Mouse (Mus musculus): ENCODE results near the gene Nox1. TPM values are rescaled to one million over a fixed set of nuclear protein-coding genes. Genes with fewer than 3 reads are reported as not detected.

Nox1 gene
- polyA plus RNA-seq, 1 experiment: 0.07 TPM

GRCm38 (mm10) chrX:134163484-134163883, 58.3 kb downstream of the Nox1 start:
- Histone ChIP-seq H3K4me1 (ENCODE audit: control insufficient read depth, insufficient read depth, insufficient read length) (peaks cover under 1% of the 10 kb centered on the region; the same call in 1 of the 2 replicates), H3K4me3 (ENCODE audit: extremely low read depth, insufficient read depth, insufficient read length) (peak overlapping the region; percentile 80), H3K27me3 (ENCODE audit: control insufficient read depth, insufficient read depth, low read length) (no peaks in the 10 kb centered on the region), H3K27ac (ENCODE audit: insufficient read depth, low read length) (peak overlapping the region; percentile 92), H3K36me3 (ENCODE audit: control insufficient read depth, insufficient read depth, low read length) (no peaks in the 10 kb centered on the region)
- 23% methylated on average over 4 of the region's 4 CpGs for WGBS
- peak in 1 of 2 experiments; percentile 9 for DNase-seq (ENCODE audit: low read depth in 1 of 2, low spot score in 2 of 2)
- TF ChIP-seq CTCF (IDR thresholded peaks at IDR 0.05; ENCODE audit: extremely low read depth, insufficient read depth, insufficient read length, insufficient replicate concordance): no peak
- no peak for TF ChIP-seq POLR2A (IDR thresholded peaks at IDR 0.05; ENCODE audit: low read depth, low read length)

GRCm38 (mm10) chrX:134162826-134163225, 58.9 kb downstream of the Nox1 start:
- Histone ChIP-seq H3K4me3 (ENCODE audit: extremely low read depth, insufficient read depth, insufficient read length) (peak overlapping the region; percentile 80), H3K27me3 (ENCODE audit: control insufficient read depth, insufficient read depth, low read length) (no peaks in the 10 kb centered on the region), H3K27ac (ENCODE audit: insufficient read depth, low read length) (peak overlapping the region; percentile 92), H3K36me3 (ENCODE audit: control insufficient read depth, insufficient read depth, low read length) (no peaks in the 10 kb centered on the region), H3K4me1 (ENCODE audit: control insufficient read depth, insufficient read depth, insufficient read length) (peaks cover 2% of the 10 kb centered on the region; the same call in 1 of the 2 replicates)
- TF ChIP-seq POLR2A (IDR thresholded peaks at IDR 0.05; ENCODE audit: low read depth, low read length) (0 out of 2 replicates have a peak, but pooled peaks have one; percentile 18), CTCF (IDR thresholded peaks at IDR 0.05; ENCODE audit: extremely low read depth, insufficient read depth, insufficient read length, insufficient replicate concordance) (no peak)
- peak in 1 of 2 experiments; percentile 49 for DNase-seq (ENCODE audit: low read depth in 1 of 2, low spot score in 2 of 2)
- 37% methylated on average over 11 of the region's 11 CpGs for WGBS

- Histone ChIP-seq H3K4me3 (ENCODE audit: extremely low read depth, insufficient read depth, insufficient read length) (peak within 1 kb of the TSS; percentile 80), H3K27me3 (ENCODE audit: control insufficient read depth, insufficient read depth, low read length) (no peaks in the 10 kb centered on the region), H3K4me1 (ENCODE audit: control insufficient read depth, insufficient read depth, insufficient read length) (peaks cover 2% of the 10 kb centered on the region; the same call in 1 of the 2 replicates), H3K27ac (ENCODE audit: insufficient read depth, low read length) (peak within 1 kb of the TSS; percentile 92), H3K36me3 (ENCODE audit: control insufficient read depth, insufficient read depth, low read length) (no peaks in the 10 kb centered on the region)
- WGBS: 60% methylated on average over 16 of the region's 16 CpGs
- TF ChIP-seq CTCF (IDR thresholded peaks at IDR 0.05; ENCODE audit: extremely low read depth, insufficient read depth, insufficient read length, insufficient replicate concordance) (no peak), POLR2A (IDR thresholded peaks at IDR 0.05; ENCODE audit: low read depth, low read length) (no peak)
- DNase-seq (ENCODE audit: low read depth in 1 of 2, low spot score in 2 of 2): peak in 1 of 2 experiments; percentile 52
These were observed 59.6 kb downstream of the Nox1 start, which contains the start of gene Xkrx for GRCm38 (mm10) chrX:134162043-134162720. Gene Xkrx, minus strand, starts transcription at chrX:134162076.

GRCm38 (mm10) chrX:134160442-134160841, 61.3 kb downstream of the Nox1 start:
- H3K4me1 ChIP-seq (ENCODE audit: control insufficient read depth, insufficient read depth, insufficient read length): peaks cover 4% of the 10 kb centered on the region; the same call in 1 of the 2 replicates
- H3K27me3 ChIP-seq (ENCODE audit: control insufficient read depth, insufficient read depth, low read length): no peaks in the 10 kb centered on the region
- TF ChIP-seq POLR2A (IDR thresholded peaks at IDR 0.05; ENCODE audit: low read depth, low read length) (no peak), CTCF (IDR thresholded peaks at IDR 0.05; ENCODE audit: extremely low read depth, insufficient read depth, insufficient read length, insufficient replicate concordance) (no peak)
- WGBS: 74% methylated on average over 2 of the region's 2 CpGs
- no peak overlapping the region; the same call in 1 of the 2 replicates for H3K27ac ChIP-seq (ENCODE audit: insufficient read depth, low read length)
- H3K36me3 ChIP-seq (ENCODE audit: control insufficient read depth, insufficient read depth, low read length): no peaks in the 10 kb centered on the region
- DNase-seq (ENCODE audit: low read depth in 1 of 2, low spot score in 2 of 2): no peak
- H3K4me3 ChIP-seq (ENCODE audit: extremely low read depth, insufficient read depth, insufficient read length): peak overlapping the region; percentile 37

- Histone ChIP-seq H3K36me3 (ENCODE audit: control insufficient read depth, insufficient read depth, low read length) (no peaks in the 10 kb centered on the region), H3K27me3 (ENCODE audit: control insufficient read depth, insufficient read depth, low read length) (no peaks in the 10 kb centered on the region), H3K4me1 (ENCODE audit: control insufficient read depth, insufficient read depth, insufficient read length) (peaks cover 4% of the 10 kb centered on the region; the same call in 1 of the 2 replicates), H3K4me3 (ENCODE audit: extremely low read depth, insufficient read depth, insufficient read length) (peak overlapping the region; percentile 4; the same call in 1 of the 2 replicates), H3K27ac (ENCODE audit: insufficient read depth, low read length) (peak overlapping the region; percentile 87)
- WGBS: 36% methylated on average over 7 of the region's 7 CpGs
- TF ChIP-seq POLR2A (IDR thresholded peaks at IDR 0.05; ENCODE audit: low read depth, low read length) (no peak), CTCF (IDR thresholded peaks at IDR 0.05; ENCODE audit: extremely low read depth, insufficient read depth, insufficient read length, insufficient replicate concordance) (no peak)
- DNase-seq (ENCODE audit: low read depth in 1 of 2, low spot score in 2 of 2): peak in 1 of 2 experiments; percentile 7
These were observed 63.6 kb downstream of the Nox1 start for GRCm38 (mm10) chrX:134158151-134158550.

GRCm38 (mm10) chrX:134141986-134142385, 79.8 kb downstream of the Nox1 start:
- DNase-seq (ENCODE audit: low read depth in 1 of 2, low spot score in 2 of 2): no peak
- 76% methylated on average over 4 of the region's 4 CpGs for WGBS
- no peak overlapping the region for H3K4me3 ChIP-seq (ENCODE audit: extremely low read depth, insufficient read depth, insufficient read length)
- H3K36me3 ChIP-seq (ENCODE audit: control insufficient read depth, insufficient read depth, low read length): no peaks in the 10 kb centered on the region
- no peaks in the 10 kb centered on the region for H3K27me3 ChIP-seq (ENCODE audit: control insufficient read depth, insufficient read depth, low read length)
- H3K4me1 ChIP-seq (ENCODE audit: control insufficient read depth, insufficient read depth, insufficient read length): no peaks in the 10 kb centered on the region
- H3K27ac ChIP-seq (ENCODE audit: insufficient read depth, low read length): no peak overlapping the region
- TF ChIP-seq POLR2A (IDR thresholded peaks at IDR 0.05; ENCODE audit: low read depth, low read length): no peak
- TF ChIP-seq CTCF (IDR thresholded peaks at IDR 0.05; ENCODE audit: extremely low read depth, insufficient read depth, insufficient read length, insufficient replicate concordance): no peak

GRCm38 (mm10) chrX:134141551-134141950, 80.2 kb downstream of the Nox1 start:
- H3K27ac ChIP-seq (ENCODE audit: insufficient read depth, low read length): no peak overlapping the region
- no peaks in the 10 kb centered on the region for H3K27me3 ChIP-seq (ENCODE audit: control insufficient read depth, insufficient read depth, low read length)
- 69% methylated on average over 1 of the region's 1 CpGs for WGBS
- TF ChIP-seq CTCF (IDR thresholded peaks at IDR 0.05; ENCODE audit: extremely low read depth, insufficient read depth, insufficient read length, insufficient replicate concordance) (no peak), POLR2A (IDR thresholded peaks at IDR 0.05; ENCODE audit: low read depth, low read length) (no peak)
- no peaks in the 10 kb centered on the region for H3K4me1 ChIP-seq (ENCODE audit: control insufficient read depth, insufficient read depth, insufficient read length)
- DNase-seq (ENCODE audit: low read depth in 1 of 2, low spot score in 2 of 2): no peak
- no peak overlapping the region for H3K4me3 ChIP-seq (ENCODE audit: extremely low read depth, insufficient read depth, insufficient read length)
- H3K36me3 ChIP-seq (ENCODE audit: control insufficient read depth, insufficient read depth, low read length): no peaks in the 10 kb centered on the region

Data from spleen, adult 2 months (tissue).